Mouse (Mus musculus): ENCODE results near the gene Grm2. TPM values are rescaled to one million over a fixed set of nuclear protein-coding genes. Genes with fewer than 3 reads are reported as not detected.

The Grm2 gene
- total and polyA plus RNA-seq, 3 experiments = not detected

- H3K79me2 ChIP-seq (replicated peaks; ENCODE audit: control insufficient read depth, insufficient read depth, low read length) = no peaks in the 10 kb centered on the region
- no peak for TF ChIP-seq EP300 (IDR thresholded peaks at IDR 0.05; ENCODE audit: insufficient read depth, low read depth, low read length)
- TF ChIP-seq POLR2A (IDR thresholded peaks at IDR 0.05; ENCODE audit: insufficient read depth, low read depth, low read length) = no peak
- TF ChIP-seq CTCF (IDR thresholded peaks at IDR 0.05) = no peak
- no peaks in the 10 kb centered on the region for H3K36me3 ChIP-seq (ENCODE audit: control insufficient read depth, insufficient read depth, low read length)
- H3K27me3 ChIP-seq (ENCODE audit: control insufficient read depth, insufficient read depth, low read length) = no peaks in the 10 kb centered on the region
- H3K4me1 ChIP-seq (ENCODE audit: control insufficient read depth, insufficient read depth, low read length) = peaks cover 4% of the 10 kb centered on the region
- peak overlapping the region; percentile 79 for H3K9ac ChIP-seq (ENCODE audit: low read depth, low read length)
- WGBS = 3% methylated on average over 14 of the region's 14 CpGs
- DNase-seq = peak in 1 of 2 experiments; percentile 36
- intact Hi-C loops (cut with DNase I) = loop anchor here (5.0 to 10.0 kb wide), 3 partner anchors 202 to 860 kb away; partner anchors contain the start of genes Cyb561d2, Mapkapk3, Nprl2 and Rbm15b
- H3K4me3 ChIP-seq = peak overlapping the region; percentile 98
- H3K27ac ChIP-seq = peak overlapping the region; percentile 90
These were observed 29.0 kb upstream of the Grm2 start for GRCm38 (mm10) chr9:106684918-106685248.

- peak overlapping the region; percentile 79 for H3K9ac ChIP-seq (ENCODE audit: low read depth, low read length)
- peak overlapping the region; percentile 90; the same call in 1 of the 2 replicates for H3K27ac ChIP-seq
- peaks cover 4% of the 10 kb centered on the region for H3K4me1 ChIP-seq (ENCODE audit: control insufficient read depth, insufficient read depth, low read length)
- DNase-seq = no peak
- 71% methylated on average over 6 of the region's 6 CpGs for WGBS
- TF ChIP-seq EP300 (IDR thresholded peaks at IDR 0.05; ENCODE audit: insufficient read depth, low read depth, low read length) (no peak), POLR2A (IDR thresholded peaks at IDR 0.05; ENCODE audit: insufficient read depth, low read depth, low read length) (no peak), CTCF (IDR thresholded peaks at IDR 0.05) (no peak)
- no peaks in the 10 kb centered on the region for H3K79me2 ChIP-seq (replicated peaks; ENCODE audit: control insufficient read depth, insufficient read depth, low read length)
- H3K27me3 ChIP-seq (ENCODE audit: control insufficient read depth, insufficient read depth, low read length) = no peaks in the 10 kb centered on the region
- H3K36me3 ChIP-seq (ENCODE audit: control insufficient read depth, insufficient read depth, low read length) = no peaks in the 10 kb centered on the region
- H3K4me3 ChIP-seq = peak overlapping the region; percentile 98
- intact Hi-C loops (cut with DNase I) = loop anchor here (10.0 kb wide), 1 partner anchor 861 kb away; the partner anchor contains the start of genes Cyb561d2, Nprl2 and Zmynd10
These were observed 28.4 kb upstream of the Grm2 start for GRCm38 (mm10) chr9:106684093-106684872.

GRCm38 (mm10) chr9:106681026-106681425 lies 25.1 kb upstream of the Grm2 start:
- 78% methylated on average over 9 of the region's 9 CpGs for WGBS
- no peaks in the 10 kb centered on the region for H3K27me3 ChIP-seq (ENCODE audit: control insufficient read depth, insufficient read depth, low read length)
- no peaks in the 10 kb centered on the region for H3K36me3 ChIP-seq (ENCODE audit: control insufficient read depth, insufficient read depth, low read length)
- no peak for DNase-seq
- H3K4me1 ChIP-seq (ENCODE audit: control insufficient read depth, insufficient read depth, low read length) = peaks cover 4% of the 10 kb centered on the region
- H3K27ac ChIP-seq = no peak overlapping the region
- no peak overlapping the region for H3K4me3 ChIP-seq
- H3K9ac ChIP-seq (ENCODE audit: low read depth, low read length) = no peak overlapping the region
- intact Hi-C loops (cut with DNase I) = loop anchor here (10.0 kb wide), 1 partner anchor 864 kb away; the partner anchor contains the start of genes Cyb561d2, Nprl2 and Zmynd10
- TF ChIP-seq CTCF (IDR thresholded peaks at IDR 0.05) (no peak), EP300 (IDR thresholded peaks at IDR 0.05; ENCODE audit: insufficient read depth, low read depth, low read length) (no peak), POLR2A (IDR thresholded peaks at IDR 0.05; ENCODE audit: insufficient read depth, low read depth, low read length) (no peak)
- no peaks in the 10 kb centered on the region for H3K79me2 ChIP-seq (replicated peaks; ENCODE audit: control insufficient read depth, insufficient read depth, low read length)

GRCm38 (mm10) chr9:106678242-106678641 lies 22.4 kb upstream of the Grm2 start:
- Histone ChIP-seq H3K79me2 (replicated peaks; ENCODE audit: control insufficient read depth, insufficient read depth, low read length) (no peaks in the 10 kb centered on the region), H3K9ac (ENCODE audit: low read depth, low read length) (no peak overlapping the region), H3K27ac (no peak overlapping the region), H3K4me1 (ENCODE audit: control insufficient read depth, insufficient read depth, low read length) (no peaks in the 10 kb centered on the region), H3K36me3 (ENCODE audit: control insufficient read depth, insufficient read depth, low read length) (no peaks in the 10 kb centered on the region), H3K4me3 (no peak overlapping the region), H3K27me3 (ENCODE audit: control insufficient read depth, insufficient read depth, low read length) (no peaks in the 10 kb centered on the region)
- intact Hi-C loops (cut with DNase I) = no loop called here
- no peak for DNase-seq
- 68% methylated on average over 4 of the region's 4 CpGs for WGBS
- TF ChIP-seq POLR2A (IDR thresholded peaks at IDR 0.05; ENCODE audit: insufficient read depth, low read depth, low read length) (no peak), CTCF (IDR thresholded peaks at IDR 0.05) (no peak), EP300 (IDR thresholded peaks at IDR 0.05; ENCODE audit: insufficient read depth, low read depth, low read length) (no peak)

- no peak overlapping the region for H3K27ac ChIP-seq
- H3K36me3 ChIP-seq (ENCODE audit: control insufficient read depth, insufficient read depth, low read length) = no peaks in the 10 kb centered on the region
- no peaks in the 10 kb centered on the region for H3K79me2 ChIP-seq (replicated peaks; ENCODE audit: control insufficient read depth, insufficient read depth, low read length)
- no peak overlapping the region for H3K4me3 ChIP-seq
- H3K4me1 ChIP-seq (ENCODE audit: control insufficient read depth, insufficient read depth, low read length) = no peaks in the 10 kb centered on the region
- no peak for DNase-seq
- 86% methylated on average over 5 of the region's 5 CpGs for WGBS
- no peak for TF ChIP-seq EP300 (IDR thresholded peaks at IDR 0.05; ENCODE audit: insufficient read depth, low read depth, low read length)
- no peak for TF ChIP-seq CTCF (IDR thresholded peaks at IDR 0.05)
- no peak for TF ChIP-seq POLR2A (IDR thresholded peaks at IDR 0.05; ENCODE audit: insufficient read depth, low read depth, low read length)
- no peak overlapping the region for H3K9ac ChIP-seq (ENCODE audit: low read depth, low read length)
- intact Hi-C loops (cut with DNase I) = no loop called here
- no peaks in the 10 kb centered on the region for H3K27me3 ChIP-seq (ENCODE audit: control insufficient read depth, insufficient read depth, low read length)
These were observed 21.8 kb upstream of the Grm2 start for GRCm38 (mm10) chr9:106677702-106678101.

- Histone ChIP-seq H3K79me2 (replicated peaks; ENCODE audit: control insufficient read depth, insufficient read depth, low read length) (no peaks in the 10 kb centered on the region), H3K27me3 (ENCODE audit: control insufficient read depth, insufficient read depth, low read length) (no peaks in the 10 kb centered on the region), H3K27ac (no peak overlapping the region), H3K4me3 (no peak overlapping the region), H3K9ac (ENCODE audit: low read depth, low read length) (no peak overlapping the region), H3K4me1 (ENCODE audit: control insufficient read depth, insufficient read depth, low read length) (no peaks in the 10 kb centered on the region), H3K36me3 (ENCODE audit: control insufficient read depth, insufficient read depth, low read length) (no peaks in the 10 kb centered on the region)
- WGBS = 75% methylated on average over 4 of the region's 4 CpGs
- DNase-seq = no peak
- intact Hi-C loops (cut with DNase I) = no loop called here
- TF ChIP-seq EP300 (IDR thresholded peaks at IDR 0.05; ENCODE audit: insufficient read depth, low read depth, low read length) (no peak), POLR2A (IDR thresholded peaks at IDR 0.05; ENCODE audit: insufficient read depth, low read depth, low read length) (no peak), CTCF (IDR thresholded peaks at IDR 0.05) (no peak)
These were observed 20.7 kb upstream of the Grm2 start for GRCm38 (mm10) chr9:106676571-106676970.

Data from heart, adult 2 months (tissue).